ENCODE assay signal across 1 mouse cellular context in the genomic region with DNA sequence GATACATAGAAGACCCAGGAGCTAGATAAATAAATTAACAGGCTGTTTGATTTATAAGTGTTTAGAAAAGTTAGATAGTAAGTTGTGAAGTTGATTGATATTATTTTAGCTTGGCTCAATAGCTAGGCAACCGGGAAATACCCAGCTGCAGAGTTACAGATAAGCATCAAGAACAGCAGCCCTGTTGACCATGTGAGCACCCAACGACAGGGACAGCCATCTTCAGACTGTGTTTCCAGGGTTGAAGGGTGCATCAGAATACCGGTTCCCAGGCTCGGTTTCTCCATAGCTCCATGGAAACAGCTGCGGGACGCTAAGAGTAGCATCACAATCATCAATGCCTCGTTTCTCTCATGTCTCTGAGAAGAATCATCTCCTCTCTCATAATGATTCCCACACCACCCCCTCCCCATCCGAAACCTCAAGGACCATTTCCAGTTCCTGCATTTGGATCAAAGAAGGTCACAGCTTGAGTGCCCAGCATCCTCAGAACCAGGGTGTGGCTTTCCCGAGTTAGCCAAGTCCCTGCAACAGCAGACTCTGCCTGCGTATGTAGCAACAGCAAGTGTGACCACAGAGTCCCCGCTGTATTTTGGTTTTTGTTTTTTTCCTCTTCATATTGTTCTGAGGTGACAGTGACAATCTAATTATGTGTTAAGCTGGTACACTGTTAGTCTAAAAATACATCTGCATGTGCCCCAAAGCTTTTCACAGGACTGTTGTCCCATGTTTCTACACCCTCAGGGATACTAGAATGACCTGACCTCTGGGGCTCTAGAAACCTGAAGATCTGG.
TF ChIP-seq lines count a peak whose summit lies in the region.

No protein-coding gene starts in this region.

TF ChIP-seq in MEL, 35 proteins besides CTCF, POLR2A, EP300 and RAD21:
- TF ChIP-seq TAL1 (IDR thresholded peaks at IDR 0.05; ENCODE audit: low read length) = no peak
- no peak for TF ChIP-seq GABPA (IDR thresholded peaks at IDR 0.05; ENCODE audit: low read depth, low read length)
- TF ChIP-seq MEF2A (IDR thresholded peaks at IDR 0.05; ENCODE audit: extremely low read depth, insufficient replicate concordance, low read depth, low read length, poor library complexity, severe bottlenecking) = no peak
- no peak for TF ChIP-seq TCF12 (IDR thresholded peaks at IDR 0.05; ENCODE audit: low read depth, low read length)
- TF ChIP-seq KAT2A (conservative IDR thresholded peaks at IDR 0.05; ENCODE audit: low read depth, low read length) = no peak
- no peak for TF ChIP-seq MYB (IDR thresholded peaks at IDR 0.05; ENCODE audit: low read depth, low read length)
- no peak for TF ChIP-seq HCFC1 (IDR thresholded peaks at IDR 0.05; ENCODE audit: low read depth, low read length)
- TF ChIP-seq GATA1 (IDR thresholded peaks at IDR 0.05; ENCODE audit: low read depth, low read length) = no peak
- TF ChIP-seq USF1 (IDR thresholded peaks at IDR 0.05; ENCODE audit: low read depth, low read length) = no peak
- TF ChIP-seq ELF1 (IDR thresholded peaks at IDR 0.05; ENCODE audit: low read depth, low read length) = no peak
- TF ChIP-seq NRF1 (IDR thresholded peaks at IDR 0.05; ENCODE audit: insufficient read depth, low read depth, low read length, poor library complexity, severe bottlenecking) = no peak
- no peak for TF ChIP-seq CHD1 (IDR thresholded peaks at IDR 0.05; ENCODE audit: low read depth, low read length)
